Mouse (Mus musculus) gastrocnemius, postnatal 25 days (tissue): ENCODE results near the gene Cks1b. TPM values are rescaled to one million over a fixed set of nuclear protein-coding genes. Genes with fewer than 3 reads are reported as not detected.

ENCODE experiments used
- DNase-seq: peaks from one replicate; pipeline ENCODE4 v3.0.0; 2022
- total RNA-seq, 2 experiments: library from RNA; stranded (reverse); gene quantifications; 1 replicate in 1 of 2; 2 replicates in 1 of 2; pipeline ENCODE4 v1.2.3; 2021

The Cks1b gene
- total RNA-seq, 2 experiments from 2014 or later = 3.1 to 3.4 TPM

DNA sequence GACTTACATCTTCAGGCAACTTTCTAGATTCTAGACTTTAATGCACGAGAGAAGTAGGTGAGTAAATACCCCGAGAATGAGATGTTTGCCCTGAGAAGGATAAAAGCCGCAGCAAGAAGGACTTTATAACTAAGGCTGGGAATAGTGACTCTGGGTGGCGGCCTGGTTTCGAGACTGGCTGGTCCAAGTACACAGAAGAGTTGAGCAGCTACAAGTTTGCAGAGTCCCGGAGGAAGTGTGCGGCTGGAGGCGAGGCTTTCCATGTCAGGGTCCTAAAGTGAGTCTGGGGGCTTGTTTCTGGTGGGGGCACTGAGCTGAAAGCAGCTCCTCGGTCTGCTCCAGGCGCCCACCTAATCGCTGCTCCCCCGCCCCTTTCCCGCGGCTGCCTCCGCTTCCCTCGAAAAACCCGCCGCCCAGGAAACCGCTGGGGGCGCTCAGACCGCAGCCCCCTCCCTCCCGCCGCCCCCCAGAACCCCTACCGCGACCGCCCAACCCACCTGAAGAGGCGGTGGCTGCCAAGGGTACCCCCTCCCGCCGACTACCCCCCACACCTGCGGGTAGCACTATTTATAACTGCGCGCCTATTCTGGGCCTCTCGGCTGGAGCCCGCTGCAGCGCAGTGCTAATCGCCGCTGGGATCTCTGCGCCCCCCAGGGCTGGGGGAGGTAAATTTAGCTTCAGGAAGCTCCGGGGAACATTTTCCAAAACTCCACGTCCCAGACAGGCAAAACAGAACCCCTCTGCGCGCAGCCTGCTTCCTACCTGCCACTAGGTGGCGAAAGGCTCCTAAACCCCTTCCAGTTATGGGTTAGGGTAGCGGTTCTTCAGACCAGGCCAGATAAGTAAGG, 22.2 kb downstream of the Cks1b start:
- peak; percentile 49 for DNase-seq

DNA sequence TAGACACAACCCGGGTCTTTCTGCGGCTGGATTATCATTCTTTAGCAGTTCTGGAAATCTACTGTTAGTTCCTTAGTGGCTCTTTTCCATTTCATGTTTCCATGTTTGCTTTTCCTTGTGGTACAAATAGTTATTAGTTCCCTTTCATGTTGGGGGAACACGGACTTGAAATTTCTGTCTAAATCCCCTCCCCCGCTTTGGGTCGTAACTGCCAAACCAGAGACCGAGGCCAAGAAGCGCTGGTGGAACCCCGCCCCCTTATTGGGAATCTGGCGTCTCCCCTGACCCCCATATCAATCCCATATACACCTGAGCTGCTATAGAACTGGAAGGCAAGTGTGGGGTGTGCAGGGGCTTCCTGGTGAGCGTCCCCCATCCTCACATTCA, 22.8 kb downstream of the Cks1b start:
- DNase-seq = no peak

DNA sequence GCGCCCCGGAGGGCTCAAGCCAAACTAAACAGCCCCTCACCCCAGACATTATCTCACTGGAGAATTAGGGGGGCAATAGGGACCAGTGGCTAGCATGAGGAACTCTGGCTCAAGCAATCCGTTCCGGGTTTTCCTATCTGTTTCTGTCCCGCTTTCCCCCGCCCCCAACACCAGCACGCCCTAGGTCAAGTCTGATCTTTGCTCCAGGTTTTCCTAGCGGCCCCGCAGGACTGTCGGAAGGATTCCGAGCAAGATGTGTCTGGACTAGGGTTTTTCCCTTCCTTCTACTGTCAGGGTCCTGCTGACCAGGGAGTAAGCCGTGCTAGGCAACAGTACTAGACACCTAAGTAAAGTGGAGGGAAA, 23.3 kb downstream of the Cks1b start:
- peak; percentile 86 for DNase-seq

- DNase-seq = peak; percentile 88
These were observed 23.9 kb downstream of the Cks1b start, which contains the start of gene Zbtb7b for GRCm38 (mm10) chr3:89394006-89394893. Zbtb7b (minus strand) TSS chr3:89394776.

DNA sequence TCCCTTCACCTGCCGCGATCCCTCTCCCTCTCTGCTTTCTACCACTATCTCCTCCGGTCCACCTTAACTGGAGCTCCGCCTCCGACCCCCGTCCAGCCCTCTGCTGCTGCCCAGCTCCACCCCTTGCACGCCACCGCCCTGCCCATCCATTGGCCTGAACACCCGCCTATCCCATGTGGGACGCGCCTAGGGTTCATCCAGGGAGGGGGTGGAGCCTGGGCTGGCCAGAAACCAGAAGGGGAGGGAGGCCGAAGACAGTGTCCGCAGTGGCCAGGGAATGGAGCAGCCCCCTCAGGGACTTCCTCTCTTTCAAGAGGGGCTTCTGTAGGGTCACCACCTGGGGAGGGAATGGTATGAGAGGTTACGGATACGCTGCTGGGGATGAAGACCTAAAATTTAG, 24.6 kb downstream of the Cks1b start:
- DNase-seq = peak; percentile 99

DNA sequence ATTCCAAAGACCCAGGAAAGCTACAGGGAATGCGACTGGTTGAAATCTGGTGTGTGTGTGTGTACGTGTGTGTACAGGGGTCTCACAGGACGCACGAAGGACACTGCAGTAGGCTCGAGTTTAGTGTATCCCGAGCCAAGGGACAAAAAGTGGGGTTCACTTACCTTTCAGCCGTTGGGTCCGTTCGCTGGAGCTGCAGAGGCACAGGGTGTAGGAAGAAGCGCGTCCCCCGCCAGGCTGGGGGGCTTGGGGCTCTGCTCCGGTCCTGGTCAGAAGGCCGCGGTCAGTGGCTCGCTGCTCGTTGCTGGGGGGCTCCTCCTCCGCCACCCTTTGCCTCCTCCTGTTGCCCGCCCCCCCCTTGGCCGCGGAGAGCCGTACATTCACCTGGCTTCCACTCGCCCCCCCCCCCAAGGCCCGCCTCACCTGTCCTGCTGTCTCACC, 25.3 kb downstream of the Cks1b start:
- DNase-seq = peak; percentile 51

DNA sequence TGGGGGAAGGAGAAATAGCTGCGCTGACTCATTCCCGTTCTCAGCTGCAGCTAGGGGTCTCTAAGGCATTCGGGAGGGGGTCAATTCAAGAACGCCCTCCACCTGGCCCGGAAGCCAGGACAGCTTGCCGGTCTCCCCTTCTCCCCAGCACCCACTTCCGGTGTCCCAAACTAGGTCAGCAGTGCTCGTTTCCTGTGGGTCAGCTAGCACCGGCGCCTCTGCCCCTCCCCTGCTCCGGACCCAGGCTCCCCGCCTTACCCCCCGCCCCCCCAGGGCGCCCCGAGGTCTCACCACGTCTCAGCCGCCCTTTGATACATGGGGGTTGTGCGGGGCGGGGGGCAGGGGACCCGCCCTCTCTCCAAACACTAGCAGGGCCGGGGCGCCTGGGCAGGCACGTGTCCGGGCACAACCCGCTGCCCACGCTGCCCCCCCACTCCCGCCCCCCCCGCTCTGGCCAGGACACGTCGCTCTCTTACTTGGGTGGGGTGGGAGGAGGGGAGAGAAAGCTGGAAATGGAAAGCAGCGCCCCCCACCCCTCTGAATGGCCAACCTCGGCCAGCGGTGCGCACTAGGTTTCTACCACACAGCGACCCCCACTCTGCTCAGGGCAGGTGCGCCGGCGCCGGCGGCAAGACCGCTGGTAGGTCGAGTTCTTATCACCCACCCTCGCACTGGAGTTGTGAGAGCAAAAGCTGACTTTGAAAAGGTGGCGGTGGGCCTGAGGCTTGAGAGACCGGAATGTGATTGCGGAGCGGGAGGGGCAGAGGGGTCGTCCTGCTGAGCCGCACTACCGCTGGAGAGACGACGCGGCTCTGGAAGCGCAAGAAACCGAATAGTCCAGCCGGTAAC, 26.3 kb downstream of the Cks1b start:
- peak; percentile 76 for DNase-seq

- peak; percentile 43 for DNase-seq
These were observed 27.2 kb downstream of the Cks1b start for GRCm38 (mm10) chr3:89390699-89391662.

DNA sequence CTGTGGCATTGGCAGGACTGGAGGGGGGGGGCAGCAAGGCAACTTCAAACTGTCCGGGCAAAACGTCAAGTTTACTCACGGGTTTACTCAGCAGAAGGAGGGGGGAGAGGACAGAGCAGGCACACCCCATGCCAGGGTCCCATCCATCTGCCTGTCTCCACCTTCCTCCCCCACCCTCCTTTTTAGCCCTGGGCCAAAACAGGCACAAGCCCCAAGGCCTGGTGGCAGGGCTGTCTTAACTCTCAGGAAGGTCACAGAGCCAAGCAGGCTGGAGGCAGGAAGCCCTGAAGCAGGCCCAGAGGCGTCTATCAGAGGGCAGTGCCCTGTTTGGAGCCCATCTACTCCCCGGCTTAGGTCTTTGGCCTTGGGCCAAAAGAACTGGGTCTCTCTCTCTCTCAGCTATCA, 28.1 kb downstream of the Cks1b start:
- DNase-seq = peak; percentile 74

DNA sequence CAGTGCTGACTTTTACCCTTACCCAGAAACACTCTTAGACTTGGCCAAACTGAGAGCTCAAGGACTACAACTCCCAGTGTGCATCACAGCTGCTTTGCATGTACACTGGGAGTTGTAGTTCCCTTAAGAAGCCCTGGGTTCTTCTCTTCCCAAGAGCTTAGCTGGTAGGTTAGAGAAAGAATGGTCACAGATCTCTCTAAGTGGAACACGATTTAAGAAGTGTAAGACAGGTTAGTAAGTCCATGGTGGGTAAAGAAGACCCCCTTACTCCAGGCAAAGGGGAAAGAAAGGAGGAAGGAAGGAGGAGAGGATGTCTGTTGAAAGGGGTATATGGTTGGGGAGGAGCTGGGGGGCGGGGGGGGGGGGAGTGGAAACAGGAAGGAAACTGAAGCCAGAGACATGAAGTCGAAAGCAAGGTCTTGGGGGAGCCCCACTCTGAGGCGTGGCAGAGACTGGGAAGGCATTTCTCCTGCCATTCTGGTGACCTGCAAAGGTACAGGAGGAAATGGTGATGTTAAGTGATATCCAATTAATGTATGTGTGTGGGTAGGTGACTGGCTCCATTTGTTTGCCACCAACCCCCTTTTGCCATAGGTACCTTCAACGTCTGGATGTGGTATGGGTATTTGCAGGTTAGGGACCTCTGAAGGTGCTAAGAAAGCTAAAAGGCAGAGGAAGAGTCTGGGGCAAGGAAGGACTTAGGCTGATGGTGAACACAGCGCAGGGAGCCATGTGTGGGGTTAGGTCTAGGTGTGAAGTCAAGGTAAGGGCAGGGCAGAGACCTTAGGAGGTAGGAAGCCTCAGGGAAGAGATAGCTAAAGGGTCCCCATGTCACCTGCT, 29.1 kb downstream of the Cks1b start:
- no peak for DNase-seq

GRCm38 (mm10) chr3:89388134-89388881, 29.9 kb downstream of the Cks1b start:
- DNase-seq = peak; percentile 78

GRCm38 (mm10) chr3:89387632-89388031, 30.6 kb downstream of the Cks1b start:
- DNase-seq = peak; percentile 37

DNA sequence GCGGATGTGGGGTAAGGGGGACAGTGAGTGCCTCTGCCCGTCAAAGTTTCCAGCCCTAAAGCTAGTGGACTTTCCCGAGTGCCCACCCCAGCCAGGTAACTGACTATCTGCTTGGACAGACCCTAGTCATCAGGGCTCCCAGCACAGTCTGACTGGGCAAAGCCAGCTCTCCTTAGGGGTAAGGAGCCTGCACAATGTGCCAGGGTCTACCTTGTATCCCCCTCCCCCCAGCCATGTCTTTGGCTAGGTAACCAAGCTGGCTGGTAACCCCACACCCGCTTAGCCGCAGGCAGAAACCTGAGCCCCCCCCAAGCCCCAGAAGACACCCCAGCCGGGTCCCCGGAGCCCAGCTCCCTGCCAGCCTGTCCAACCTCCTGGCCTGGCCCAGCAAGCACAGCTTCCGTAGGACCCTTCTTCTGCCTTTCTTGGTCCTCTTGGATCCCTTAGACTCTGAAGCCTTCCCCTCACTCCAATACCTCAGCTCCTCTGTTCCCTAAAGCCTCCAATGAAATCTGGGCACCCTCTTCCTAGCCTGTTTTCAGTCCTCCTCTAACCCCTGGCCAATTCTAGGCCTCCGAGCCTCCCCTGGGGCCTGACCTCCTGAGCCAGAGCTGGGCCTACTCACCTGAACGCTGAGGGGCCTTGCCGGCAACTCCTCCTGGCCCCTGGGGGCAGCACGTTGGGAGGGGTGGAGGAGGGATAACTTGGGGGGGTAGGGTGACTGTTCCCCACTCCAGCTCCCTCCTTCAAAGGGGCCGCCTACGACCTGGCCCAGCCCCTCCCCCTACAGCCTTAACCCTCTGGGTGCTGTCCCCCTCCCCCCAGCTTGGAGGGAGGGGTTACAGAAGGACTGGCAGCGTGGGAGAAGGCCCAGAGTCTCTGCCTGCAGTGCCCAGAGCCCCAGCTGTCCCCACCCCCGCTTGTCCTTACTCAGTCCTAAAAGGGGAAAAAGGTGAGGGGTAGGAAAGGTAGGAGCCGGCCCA, 31.5 kb downstream of the Cks1b start:
- peak; percentile 61 for DNase-seq

DNA sequence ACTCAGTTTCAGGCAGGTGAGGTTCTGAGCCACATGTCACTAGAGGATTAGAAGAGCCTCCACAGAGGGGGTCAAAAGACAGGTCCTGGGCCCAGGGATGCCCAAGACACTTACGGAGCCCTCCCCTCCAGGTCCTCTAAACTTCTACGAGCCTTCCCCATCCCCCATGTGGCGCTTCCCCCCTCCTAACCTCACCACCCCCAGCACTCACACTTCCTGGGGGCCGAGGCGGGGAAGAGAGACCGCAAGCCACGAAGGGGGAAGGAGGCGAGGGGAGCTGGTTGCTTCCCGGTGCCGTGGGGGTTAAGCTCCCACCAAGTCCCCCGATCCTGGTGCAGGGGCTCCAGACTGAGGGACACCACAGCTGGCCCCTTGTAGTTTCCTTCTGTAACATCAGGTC, 32.7 kb downstream of the Cks1b start:
- DNase-seq = no peak

DNA sequence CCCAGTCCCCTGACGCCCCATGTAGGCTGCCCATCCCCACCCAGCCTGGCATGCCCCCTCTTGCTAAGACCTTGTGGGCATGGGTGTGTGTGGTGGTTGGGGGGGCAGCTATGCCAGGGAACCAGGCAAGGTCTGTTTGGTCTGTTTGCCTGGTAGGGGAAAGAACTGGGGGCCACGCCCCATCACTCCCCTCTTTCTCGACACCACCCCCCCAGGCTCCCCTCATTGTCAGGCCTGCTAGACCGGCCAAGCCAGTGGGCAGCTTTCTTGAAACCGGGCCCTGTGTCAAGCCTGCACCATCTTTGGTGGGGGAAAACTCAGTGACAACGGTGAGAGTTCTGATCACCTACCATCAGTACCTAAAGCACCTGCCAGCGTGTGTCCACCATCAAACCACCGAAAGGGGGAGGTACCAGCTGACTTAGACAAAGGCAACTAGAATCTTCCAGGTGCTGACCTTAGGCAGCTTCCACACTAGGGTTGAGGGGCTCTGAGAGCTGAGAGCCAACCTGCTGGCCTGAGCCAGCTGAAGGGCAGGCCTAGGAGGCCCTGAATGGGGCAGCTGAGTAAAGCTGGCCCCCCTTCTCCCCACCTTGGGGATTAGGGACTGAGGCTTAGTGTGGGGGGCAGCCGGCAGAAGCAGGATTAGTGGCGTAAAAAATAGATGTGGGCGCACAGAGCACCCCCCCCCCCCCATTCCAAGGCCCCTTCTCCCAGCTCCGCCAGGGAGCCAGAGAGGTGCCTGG, 33.7 kb downstream of the Cks1b start:
- no peak for DNase-seq

- no peak for DNase-seq
These were observed 34.4 kb downstream of the Cks1b start for GRCm38 (mm10) chr3:89383651-89384255.

DNA sequence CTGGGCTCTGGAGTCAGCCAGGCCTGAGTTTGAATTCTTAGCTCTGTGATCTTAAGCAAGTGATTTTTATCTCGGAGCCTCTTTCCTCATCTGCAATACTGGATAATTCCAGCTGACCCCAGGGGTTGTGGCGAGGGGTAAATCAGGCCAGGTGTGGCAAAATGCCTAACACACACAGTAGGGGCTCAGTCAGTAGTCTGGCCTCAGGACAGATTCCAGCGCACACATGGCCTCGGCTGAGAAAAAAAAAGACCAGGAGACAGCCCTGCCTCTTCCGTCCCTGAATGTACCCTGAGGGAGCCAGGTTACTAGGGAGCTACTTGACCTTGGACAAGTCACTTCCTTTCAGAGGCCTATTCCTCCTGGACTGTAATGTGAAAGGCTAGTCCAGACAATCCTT, 35.2 kb downstream of the Cks1b start:
- no peak for DNase-seq
